Mouse (Mus musculus): ENCODE data around the gene Nfix. TPM values are rescaled to one million over a fixed set of nuclear protein-coding genes. Genes with fewer than 3 reads are reported as not detected.

Gene Nfix
- polyA plus RNA-seq, 2 experiments, result 1.4 to 2.5 TPM

- Histone ChIP-seq H3K4me3 (ENCODE audit: insufficient read depth in 1 of 2, low read depth in 2 of 2, low read length in 2 of 2) (peak overlapping the region in 1 of 2 experiments; percentile 74; a peak in 1 of 4 replicates), H3K4me2 (ENCODE audit: low read depth) (peak overlapping the region; percentile 84), H3K9ac (replicated peaks) (peak overlapping the region; percentile 25; the same call in 1 of the 2 replicates), H3K27me3 (ENCODE audit: control insufficient read depth, insufficient read depth, low read length) (no peaks in the 10 kb centered on the region), H3K27ac (peak overlapping the region; percentile 97), H3K9me3 (ENCODE audit: control insufficient read depth, low read length) (no peaks in the 10 kb centered on the region), H3K4me1 (replicated peaks; ENCODE audit: control insufficient read depth in 2 of 2, insufficient read depth in 2 of 2, low read length in 1 of 2) (peaks cover 43 to 68% of the 10 kb centered on the region in 2 experiments), H3K36me3 (replicated peaks; ENCODE audit: control insufficient read depth, insufficient read depth, low read depth) (peaks cover 54% of the 10 kb centered on the region)
- DNase-seq (ENCODE audit: low read depth in 3 of 3, low spot score in 3 of 3) (no peak), ATAC-seq (ENCODE audit: insufficient read depth) (no peak)
- TF ChIP-seq CTCF (IDR thresholded peaks at IDR 0.05; ENCODE audit: low read depth) (no peak), EP300 (IDR thresholded peaks at IDR 0.05; ENCODE audit: low read depth) (no peak; the same call in 1 of the 2 replicates)
- 70% methylated on average over 10 of the region's 10 CpGs for WGBS (ENCODE audit: insufficient replicate concordance)
Observed at GRCm38 (mm10) chr8:84834866-84835855, 35.0 kb upstream of the Nfix start.

GRCm38 (mm10) chr8:84834002-84834865, 34.1 kb upstream of the Nfix start:
- no peak for DNase-seq (ENCODE audit: low read depth in 3 of 3, low spot score in 3 of 3)

GRCm38 (mm10) chr8:84832759-84833742, 32.9 kb upstream of the Nfix start:
- Histone ChIP-seq H3K4me3 (ENCODE audit: insufficient read depth in 1 of 2, low read depth in 2 of 2, low read length in 2 of 2) (peak overlapping the region; percentile 88 to 94), H3K9ac (replicated peaks) (peak overlapping the region; percentile 96), H3K9me3 (ENCODE audit: control insufficient read depth, low read length) (no peaks in the 10 kb centered on the region), H3K36me3 (replicated peaks; ENCODE audit: control insufficient read depth, insufficient read depth, low read depth) (peaks cover 45% of the 10 kb centered on the region), H3K4me2 (ENCODE audit: low read depth) (peak overlapping the region; percentile 84), H3K27me3 (ENCODE audit: control insufficient read depth, insufficient read depth, low read length) (no peaks in the 10 kb centered on the region), H3K27ac (peak overlapping the region; percentile 90), H3K4me1 (replicated peaks; ENCODE audit: control insufficient read depth in 2 of 2, insufficient read depth in 2 of 2, low read length in 1 of 2) (peaks cover 35 to 55% of the 10 kb centered on the region in 2 experiments)
- ATAC-seq (ENCODE audit: insufficient read depth), result no peak
- TF ChIP-seq CTCF (IDR thresholded peaks at IDR 0.05; ENCODE audit: low read depth), result peak; percentile 35
- no peak for TF ChIP-seq EP300 (IDR thresholded peaks at IDR 0.05; ENCODE audit: low read depth)
- DNase-seq (ENCODE audit: low read depth in 3 of 3, low spot score in 3 of 3), result no peak
- WGBS (ENCODE audit: insufficient replicate concordance), result 32% methylated on average over 10 of the region's 10 CpGs

More at GRCm38 (mm10) chr8:84834002-84834865, 34.1 kb upstream of the Nfix start:
- Histone ChIP-seq H3K4me1 (replicated peaks; ENCODE audit: control insufficient read depth in 2 of 2, insufficient read depth in 2 of 2, low read length in 1 of 2) (peaks cover 41 to 64% of the 10 kb centered on the region in 2 experiments), H3K9me3 (ENCODE audit: control insufficient read depth, low read length) (no peaks in the 10 kb centered on the region), H3K4me2 (ENCODE audit: low read depth) (peak overlapping the region; percentile 84), H3K36me3 (replicated peaks; ENCODE audit: control insufficient read depth, insufficient read depth, low read depth) (peaks cover 52% of the 10 kb centered on the region), H3K27me3 (ENCODE audit: control insufficient read depth, insufficient read depth, low read length) (no peaks in the 10 kb centered on the region), H3K4me3 (ENCODE audit: insufficient read depth in 1 of 2, low read depth in 2 of 2, low read length in 2 of 2) (peak overlapping the region; percentile 4 to 94; a peak in 1 of 4 replicates), H3K9ac (replicated peaks) (no peak overlapping the region; the same call in 1 of the 2 replicates), H3K27ac (peak overlapping the region; percentile 90)
- no peak for ATAC-seq (ENCODE audit: insufficient read depth)
- WGBS (ENCODE audit: insufficient replicate concordance), result 81% methylated on average over 19 of the region's 19 CpGs
- TF ChIP-seq CTCF (IDR thresholded peaks at IDR 0.05; ENCODE audit: low read depth), result no peak
- no peak for TF ChIP-seq EP300 (IDR thresholded peaks at IDR 0.05; ENCODE audit: low read depth)

GRCm38 (mm10) chr8:84832034-84832717, 32.0 kb upstream of the Nfix start:
- ATAC-seq (ENCODE audit: insufficient read depth) (peak; percentile 84), DNase-seq (ENCODE audit: low read depth in 3 of 3, low spot score in 3 of 3) (peak; percentile 66 to 72 (median 70))
- Histone ChIP-seq H3K9me3 (ENCODE audit: control insufficient read depth, low read length) (no peaks in the 10 kb centered on the region), H3K4me2 (ENCODE audit: low read depth) (peak overlapping the region; percentile 84), H3K36me3 (replicated peaks; ENCODE audit: control insufficient read depth, insufficient read depth, low read depth) (peaks cover 36% of the 10 kb centered on the region), H3K4me3 (ENCODE audit: insufficient read depth in 1 of 2, low read depth in 2 of 2, low read length in 2 of 2) (peak overlapping the region; percentile 88 to 94), H3K27ac (peak overlapping the region; percentile 90), H3K4me1 (replicated peaks; ENCODE audit: control insufficient read depth in 2 of 2, insufficient read depth in 2 of 2, low read length in 1 of 2) (peaks cover 27 to 46% of the 10 kb centered on the region in 2 experiments), H3K9ac (replicated peaks) (peak overlapping the region; percentile 96), H3K27me3 (ENCODE audit: control insufficient read depth, insufficient read depth, low read length) (no peaks in the 10 kb centered on the region)
- under 1% methylated on average over 59 of the region's 59 CpGs for WGBS (ENCODE audit: insufficient replicate concordance)
- TF ChIP-seq EP300 (IDR thresholded peaks at IDR 0.05; ENCODE audit: low read depth) (0 out of 2 replicates have a peak, but pooled peaks have one; percentile 26), CTCF (IDR thresholded peaks at IDR 0.05; ENCODE audit: low read depth) (no peak)

Data from liver, embryonic 14.5 days (tissue).